Mouse (Mus musculus): ENCODE measurements around the gene Ttc39a. TPM values are rescaled to one million over a fixed set of nuclear protein-coding genes. Genes with fewer than 3 reads are reported as not detected.

Ttc39a gene
- polyA plus RNA-seq, 1 experiment = not detected

Other genes starting within 250 kb of the Ttc39a start
- gene Osbpl9, start 204.4 kb upstream of the Ttc39a start, polyA plus RNA-seq (2012; ENCODE audit: insufficient read depth, insufficient read length, missing spikeins) = 110 and 120 TPM in 2 replicates
- 0.96 TPM in 1 of 2 replicates, not detected in the other for gene Calr4, start 172.1 kb upstream of the Ttc39a start, polyA plus RNA-seq (2012; ENCODE audit: insufficient read depth, insufficient read length, missing spikeins)
- gene Eps15, start 126.4 kb upstream of the Ttc39a start, polyA plus RNA-seq (2012; ENCODE audit: insufficient read depth, insufficient read length, missing spikeins) = 35.0 and 38.9 TPM in 2 replicates
- gene Rnf11, start 78.1 kb downstream of the Ttc39a start, polyA plus RNA-seq (2012; ENCODE audit: insufficient read depth, insufficient read length, missing spikeins) = 140 and 204 TPM in 2 replicates
- not detected in 2 replicates for gene 4930522H14Rik, start 124.7 kb downstream of the Ttc39a start, polyA plus RNA-seq (2012; ENCODE audit: insufficient read depth, insufficient read length, missing spikeins)

All from brown adipose tissue, adult 24 weeks (tissue).